Mouse (Mus musculus): Measurements from ENCODE around the gene Gpr88. TPM values are rescaled to one million over a fixed set of nuclear protein-coding genes. Genes with fewer than 3 reads are reported as not detected.
"Not testable (repeated sequence)": the region's sequence is repeated elsewhere in the genome, so short reads cannot be mapped to it uniquely, and the experiment has no call there.

Gene Gpr88
- polyA plus RNA-seq, 1 experiment = 1.00 TPM

DNA sequence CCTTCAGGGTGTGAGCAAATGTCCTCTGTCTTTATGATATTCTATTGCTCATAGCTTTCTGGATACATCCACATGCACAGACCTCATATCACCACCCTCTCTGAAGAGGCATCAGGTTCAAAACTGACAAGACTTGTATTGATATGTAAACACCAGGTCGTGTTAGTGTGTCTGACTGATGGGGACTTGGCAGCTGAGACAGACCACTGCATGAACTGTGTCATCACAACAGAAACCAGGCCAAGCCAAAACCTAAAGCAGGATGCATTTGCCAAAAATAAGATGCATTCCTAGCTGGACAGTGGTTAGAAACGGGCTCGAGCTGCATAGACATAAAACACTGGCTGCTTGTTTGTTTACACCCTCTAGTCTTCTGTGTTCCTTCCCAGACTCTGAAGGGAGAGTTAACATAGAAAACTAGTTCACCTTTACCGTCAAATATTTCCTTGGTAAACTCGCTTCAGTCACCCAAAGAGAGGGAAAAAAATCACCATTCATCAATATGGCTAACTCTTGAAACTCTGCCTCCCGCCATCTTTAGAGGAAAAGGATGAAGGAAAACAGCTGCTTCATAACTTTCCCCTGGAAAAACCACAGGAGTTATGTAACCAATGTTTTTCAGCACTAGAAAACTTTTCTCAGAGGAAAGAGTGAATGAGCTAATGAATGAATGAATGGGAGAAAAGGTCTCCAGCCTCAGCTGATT is 32.2 kb downstream of the Gpr88 start:
- no peak overlapping the region for H3K4me3 ChIP-seq (replicated peaks; ENCODE audit: control insufficient read depth, low read depth, low read length)
- TF ChIP-seq POLR2A (IDR thresholded peaks at IDR 0.05; ENCODE audit: borderline replicate concordance, control insufficient read depth, low read depth, low read length) (no peak), CTCF (IDR thresholded peaks at IDR 0.05; ENCODE audit: control insufficient read depth, insufficient read depth, low read length) (no peak)
- H3K27ac ChIP-seq (ENCODE audit: control insufficient read depth, insufficient read depth, low read depth, low read length, poor library complexity) = no peak overlapping the region
- WGBS = 70% methylated on average over 6 of the region's 6 CpGs
- H3K4me1 ChIP-seq (ENCODE audit: control insufficient read depth, insufficient read depth, low read length) = no peaks in the 10 kb centered on the region

DNA sequence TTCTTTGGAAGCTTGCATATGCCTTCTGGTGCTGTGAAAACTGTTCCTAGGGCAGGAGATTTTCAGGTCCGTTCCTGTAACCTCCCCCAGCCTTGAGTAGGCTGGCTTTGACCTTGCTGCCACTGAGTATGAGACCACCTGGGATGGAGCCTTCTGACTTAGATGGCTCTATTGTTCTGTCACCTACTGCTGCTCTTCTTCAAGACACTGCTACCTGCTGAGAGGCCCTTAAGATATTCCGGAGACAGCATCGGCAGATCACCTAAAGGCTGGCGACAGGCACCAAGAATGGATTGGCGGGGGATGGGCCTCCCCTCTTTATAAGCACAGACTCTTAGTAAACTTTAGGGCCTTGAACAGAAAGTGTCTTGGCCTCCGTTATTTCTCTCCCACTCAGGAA is 35.9 kb downstream of the Gpr88 start:
- WGBS = 78% methylated on average over 6 of the region's 6 CpGs
- H3K4me1 ChIP-seq (ENCODE audit: control insufficient read depth, insufficient read depth, low read length); H3K4me3 ChIP-seq (replicated peaks; ENCODE audit: control insufficient read depth, low read depth, low read length); H3K27ac ChIP-seq (ENCODE audit: control insufficient read depth, insufficient read depth, low read depth, low read length, poor library complexity): not testable (repeated sequence)

DNA sequence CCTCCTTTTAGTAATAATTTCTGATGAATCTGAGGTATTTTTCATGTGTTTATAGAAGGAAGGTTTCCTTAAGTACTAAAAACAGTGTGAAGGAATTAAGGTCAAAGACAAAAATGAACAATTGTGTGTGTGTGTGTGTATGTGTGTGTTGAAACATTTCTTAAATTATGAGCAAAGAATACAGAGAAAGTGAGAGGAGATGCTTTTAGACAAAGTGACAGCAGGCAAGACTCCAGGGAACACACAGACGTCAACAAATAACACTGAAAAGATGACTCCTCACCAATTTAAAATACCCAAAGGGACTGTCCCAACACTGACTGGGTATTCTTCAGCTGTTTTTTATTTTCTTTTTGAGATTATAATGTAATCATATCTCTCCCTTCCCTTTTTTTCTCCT is 37.0 kb downstream of the Gpr88 start:
- no peak overlapping the region for H3K27ac ChIP-seq (ENCODE audit: control insufficient read depth, insufficient read depth, low read depth, low read length, poor library complexity)
- WGBS = 78% methylated on average over 1 of the region's 1 CpGs
- no peaks in the 10 kb centered on the region for H3K4me1 ChIP-seq (ENCODE audit: control insufficient read depth, insufficient read depth, low read length)
- TF ChIP-seq POLR2A (IDR thresholded peaks at IDR 0.05; ENCODE audit: borderline replicate concordance, control insufficient read depth, low read depth, low read length) = no peak
- TF ChIP-seq CTCF (IDR thresholded peaks at IDR 0.05; ENCODE audit: control insufficient read depth, insufficient read depth, low read length) = no peak
- H3K4me3 ChIP-seq (replicated peaks; ENCODE audit: control insufficient read depth, low read depth, low read length) = no peak overlapping the region

DNA sequence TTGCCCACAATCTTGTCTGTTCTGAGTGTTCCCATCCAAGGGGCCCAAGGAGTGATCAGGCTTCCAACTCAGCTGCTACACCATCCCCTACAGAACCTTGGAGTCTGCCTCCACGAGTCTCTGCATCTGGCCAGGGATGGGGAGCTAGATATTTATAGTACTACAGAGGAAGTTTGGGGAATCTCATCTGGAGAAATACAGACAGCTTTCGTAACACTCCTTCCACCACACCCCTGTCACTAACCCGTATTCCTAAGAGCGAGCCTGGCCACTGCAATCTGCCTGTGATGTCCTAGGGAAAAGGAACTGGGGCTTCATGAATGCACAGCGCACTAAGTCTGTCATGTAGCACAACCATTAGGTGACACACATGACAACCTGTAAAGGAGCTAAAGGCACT is 41.7 kb downstream of the Gpr88 start:
- TF ChIP-seq CTCF (IDR thresholded peaks at IDR 0.05; ENCODE audit: control insufficient read depth, insufficient read depth, low read length) = no peak
- no peak for TF ChIP-seq POLR2A (IDR thresholded peaks at IDR 0.05; ENCODE audit: borderline replicate concordance, control insufficient read depth, low read depth, low read length)
- H3K4me1 ChIP-seq (ENCODE audit: control insufficient read depth, insufficient read depth, low read length) = no peaks in the 10 kb centered on the region
- 43% methylated on average over 5 of the region's 5 CpGs for WGBS
- H3K27ac ChIP-seq (ENCODE audit: control insufficient read depth, insufficient read depth, low read depth, low read length, poor library complexity) = no peak overlapping the region
- no peak overlapping the region for H3K4me3 ChIP-seq (replicated peaks; ENCODE audit: control insufficient read depth, low read depth, low read length)

DNA sequence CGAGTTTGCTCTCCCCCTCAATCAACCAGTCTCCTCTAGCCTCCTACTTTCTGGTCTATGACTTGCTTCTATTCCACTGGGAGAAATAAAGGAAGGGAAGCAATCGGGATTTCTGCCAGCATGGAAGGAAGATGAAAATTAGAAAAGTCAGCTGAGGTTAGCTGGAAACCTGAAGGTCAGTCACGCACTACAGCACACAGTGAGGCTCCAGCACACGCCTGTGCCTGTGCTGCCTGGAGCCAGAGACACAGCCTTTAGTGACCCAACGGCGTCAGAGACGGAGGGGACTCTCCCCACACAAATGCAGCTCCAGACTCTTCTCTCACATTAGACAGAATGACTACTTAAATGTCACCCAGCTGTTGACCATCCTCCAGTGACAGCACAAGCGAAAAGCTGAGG is 42.6 kb downstream of the Gpr88 start:
- Histone ChIP-seq H3K4me3 (replicated peaks; ENCODE audit: control insufficient read depth, low read depth, low read length) (no peak overlapping the region), H3K4me1 (ENCODE audit: control insufficient read depth, insufficient read depth, low read length) (no peaks in the 10 kb centered on the region), H3K27ac (ENCODE audit: control insufficient read depth, insufficient read depth, low read depth, low read length, poor library complexity) (no peak overlapping the region)
- WGBS = 78% methylated on average over 8 of the region's 8 CpGs
- TF ChIP-seq CTCF (IDR thresholded peaks at IDR 0.05; ENCODE audit: control insufficient read depth, insufficient read depth, low read length) (no peak), POLR2A (IDR thresholded peaks at IDR 0.05; ENCODE audit: borderline replicate concordance, control insufficient read depth, low read depth, low read length) (no peak)

DNA sequence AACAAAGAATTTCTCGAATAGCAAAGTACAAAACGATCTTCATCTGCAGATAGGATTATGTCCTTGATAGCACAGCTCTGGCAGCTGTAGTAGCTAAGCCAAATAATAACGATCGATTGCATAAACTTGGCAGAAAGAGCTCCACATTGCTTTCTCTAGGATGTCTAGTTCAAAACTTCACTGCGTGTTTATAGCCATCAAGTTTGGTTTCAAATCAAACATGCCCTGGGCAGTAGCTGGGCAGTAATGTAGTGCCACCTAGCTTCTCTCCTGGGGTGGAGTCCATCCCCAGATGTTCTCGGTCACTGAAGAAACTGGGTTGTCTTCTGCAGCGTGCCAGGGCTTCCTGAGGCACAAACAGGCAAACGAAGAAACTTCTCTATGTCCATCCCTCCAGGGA is 44.1 kb downstream of the Gpr88 start:
- H3K27ac ChIP-seq (ENCODE audit: control insufficient read depth, insufficient read depth, low read depth, low read length, poor library complexity) = no peak overlapping the region
- H3K4me1 ChIP-seq (ENCODE audit: control insufficient read depth, insufficient read depth, low read length) = no peaks in the 10 kb centered on the region
- no peak for TF ChIP-seq POLR2A (IDR thresholded peaks at IDR 0.05; ENCODE audit: borderline replicate concordance, control insufficient read depth, low read depth, low read length)
- peak; percentile 25; the same call in 1 of the 2 replicates for TF ChIP-seq CTCF (IDR thresholded peaks at IDR 0.05; ENCODE audit: control insufficient read depth, insufficient read depth, low read length)
- no peak overlapping the region for H3K4me3 ChIP-seq (replicated peaks; ENCODE audit: control insufficient read depth, low read depth, low read length)
- WGBS = 57% methylated on average over 8 of the region's 8 CpGs

DNA sequence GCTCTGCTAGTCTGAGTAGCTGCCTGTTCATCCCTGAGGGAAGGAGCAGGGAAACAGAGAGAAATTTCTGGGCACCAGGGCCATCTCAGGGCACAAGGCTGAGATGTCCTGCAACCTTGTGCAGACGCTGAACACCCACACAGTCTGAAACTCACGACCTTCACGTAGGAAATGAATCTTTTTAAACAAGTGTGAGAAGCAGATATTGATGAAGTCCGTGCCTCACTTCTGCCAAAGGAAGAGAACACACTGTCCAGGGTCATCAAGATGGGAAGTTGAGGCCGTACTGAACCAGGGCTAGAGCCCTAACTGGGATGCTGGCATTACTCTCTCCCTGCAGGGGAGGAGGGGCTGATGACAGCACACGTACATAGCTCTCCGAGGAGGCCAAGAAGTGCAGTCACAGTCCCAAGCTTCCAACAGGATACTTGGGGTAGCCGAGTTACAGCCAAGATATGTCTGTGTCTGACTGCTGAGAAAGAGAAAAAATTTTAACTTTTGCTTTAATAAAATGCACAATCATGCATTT is 46.9 kb downstream of the Gpr88 start:
- TF ChIP-seq POLR2A (IDR thresholded peaks at IDR 0.05; ENCODE audit: borderline replicate concordance, control insufficient read depth, low read depth, low read length) = no peak
- TF ChIP-seq CTCF (IDR thresholded peaks at IDR 0.05; ENCODE audit: control insufficient read depth, insufficient read depth, low read length) = no peak
- 74% methylated on average over 8 of the region's 8 CpGs for WGBS

DNA sequence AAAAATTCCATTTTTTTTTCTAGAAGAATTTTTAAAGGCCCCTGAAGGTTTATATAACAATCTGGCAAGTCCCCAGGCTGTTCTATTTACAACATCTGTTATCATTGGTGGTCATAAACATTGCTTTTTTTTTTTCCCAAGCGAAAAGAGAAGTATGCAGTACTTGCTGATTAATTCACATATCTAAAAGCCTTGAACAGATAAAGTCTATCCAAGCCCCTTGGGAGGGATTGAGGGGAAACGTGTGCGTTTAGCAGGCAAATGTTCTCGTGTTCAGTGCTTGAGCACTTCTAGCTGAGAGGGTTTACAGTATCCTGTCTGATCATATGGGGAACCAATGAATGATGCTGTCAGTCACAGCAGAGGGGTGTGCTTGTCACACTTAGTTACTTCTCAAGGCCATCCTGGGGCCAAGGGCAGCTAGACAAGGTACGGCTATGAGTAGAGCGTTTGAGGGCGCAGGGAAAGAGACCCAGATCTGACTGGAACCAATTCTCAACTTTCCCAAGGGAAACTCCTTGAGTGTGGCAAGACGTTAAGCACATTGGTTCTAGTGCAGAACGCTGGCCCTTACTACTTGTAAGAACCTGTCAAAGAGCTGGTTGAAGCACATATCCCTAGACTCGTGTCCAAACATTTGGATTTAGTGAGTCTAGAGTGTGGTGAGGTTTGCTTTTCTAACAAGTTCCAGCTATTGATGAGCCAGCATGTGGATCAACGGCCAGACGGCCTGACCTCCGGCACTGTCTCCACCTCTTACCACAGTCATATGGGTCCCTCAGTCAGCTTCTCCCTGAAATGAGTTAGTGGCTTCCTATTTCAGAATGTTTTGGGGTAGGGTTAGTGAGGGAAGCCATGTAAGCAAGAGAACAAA is 47.7 kb downstream of the Gpr88 start:
- TF ChIP-seq POLR2A (IDR thresholded peaks at IDR 0.05; ENCODE audit: borderline replicate concordance, control insufficient read depth, low read depth, low read length) (no peak), CTCF (IDR thresholded peaks at IDR 0.05; ENCODE audit: control insufficient read depth, insufficient read depth, low read length) (no peak)
- H3K4me3 ChIP-seq (replicated peaks; ENCODE audit: control insufficient read depth, low read depth, low read length) = no peak overlapping the region
- no peak overlapping the region for H3K27ac ChIP-seq (ENCODE audit: control insufficient read depth, insufficient read depth, low read depth, low read length, poor library complexity)
- no peaks in the 10 kb centered on the region for H3K4me1 ChIP-seq (ENCODE audit: control insufficient read depth, insufficient read depth, low read length)
- WGBS = 75% methylated on average over 13 of the region's 13 CpGs

More for the DNA sequence above, 46.9 kb downstream of the Gpr88 start:
- H3K4me3 ChIP-seq (replicated peaks; ENCODE audit: control insufficient read depth, low read depth, low read length) = no peak overlapping the region
- no peak overlapping the region for H3K27ac ChIP-seq (ENCODE audit: control insufficient read depth, insufficient read depth, low read depth, low read length, poor library complexity)
- no peaks in the 10 kb centered on the region for H3K4me1 ChIP-seq (ENCODE audit: control insufficient read depth, insufficient read depth, low read length)

Measured in bone marrow, adult 2 months (tissue).